ENCODE assay signal across 9 mouse cellular contexts in genomic region chr17:56988921-56989430, GRCm38 (mm10). TPM values are rescaled to one million over a fixed set of nuclear protein-coding genes. Genes with fewer than 3 reads are reported as not detected.
DNase-seq lines count a peak whose midpoint lies in the region; ATAC-seq and TF ChIP-seq lines count a peak whose summit lies in the region.
"Had no signal": no experiment of that assay in that cellular context is flagged by ENCODE, and none has a peak within 500 bp of the region (broad histone marks: within the 10 kb centered on the region; RNA-seq: fewer than 3 reads in every experiment).

No protein-coding gene starts in this region.

- DNase-seq in heart, adult 8-10 months (ENCODE audit: low spot score), result no peak
- peak; percentile 34 for DNase-seq in MEL (ENCODE audit: low read depth, low spot score)
- no peak for DNase-seq in liver, postnatal 0 days
- no peak for DNase-seq in c-Kit-positive CD71-positive TER-119-positive erythroid progenitor cells, embryonic 14.5 days (ENCODE audit: low spot score)
- DNase-seq in left cerebral cortex, postnatal 14 days (ENCODE audit: low spot score in 2 of 2), result no peak
- no peak for DNase-seq in thymus, postnatal 14 days

- H3K79me2 ChIP-seq in MEL (ENCODE audit: control insufficient read depth, insufficient read depth, low read length, poor library complexity), result peaks cover 17% of the 10 kb centered on the region

- no peaks in the 10 kb centered on the region for H3K9me3 ChIP-seq in heart, embryonic 12.5 days (replicated peaks)
- H3K9me3 ChIP-seq in MEL (replicated peaks; ENCODE audit: insufficient read depth, low read length), result no peaks in the 10 kb centered on the region
- no peaks in the 10 kb centered on the region for H3K9me3 ChIP-seq in liver, postnatal 0 days (ENCODE audit: low read length)

- no peak overlapping the region for H3K9ac ChIP-seq in heart, embryonic 12.5 days
- H3K9ac ChIP-seq in MEL (ENCODE audit: control insufficient read depth, low read depth, low read length, poor library complexity, severe bottlenecking), result no peak overlapping the region
- H3K9ac ChIP-seq in liver, postnatal 0 days (replicated peaks), result peak overlapping the region; percentile 64; the same call in 1 of the 2 replicates

- TF ChIP-seq CTCF in MEL (IDR thresholded peaks at IDR 0.05 in 2 of 3, conservative IDR thresholded peaks at IDR 0.05 in 1 of 3; ENCODE audit: control insufficient read depth in 1 of 3, insufficient read depth in 1 of 3, low read depth in 2 of 3, low read length in 3 of 3, poor library complexity in 1 of 3, severe bottlenecking in 1 of 3), result no peak; a peak in 1 of 6 replicates
- TF ChIP-seq CTCF in liver, postnatal 0 days (IDR thresholded peaks at IDR 0.05; ENCODE audit: low read depth), result peak; percentile 27; the same call in 1 of the 2 replicates

- intact Hi-C loops in left cerebral cortex, postnatal 14 days (cut with DNase I), result loop anchor here (5.0 kb wide), 1 partner anchor 182 kb away; no protein-coding TSS in a partner anchor

- no peaks in the 10 kb centered on the region for H3K27me3 ChIP-seq in heart, embryonic 12.5 days (replicated peaks)
- no peaks in the 10 kb centered on the region for H3K27me3 ChIP-seq in MEL (ENCODE audit: control insufficient read depth in 1 of 2, insufficient read depth in 2 of 2, low read length in 2 of 2)
- no peaks in the 10 kb centered on the region for H3K27me3 ChIP-seq in liver, postnatal 0 days (ENCODE audit: insufficient read depth, low read length)

- no peak overlapping the region for H3K27ac ChIP-seq in heart, embryonic 12.5 days (ENCODE audit: poor library complexity, severe bottlenecking)
- no peak overlapping the region for H3K27ac ChIP-seq in MEL (ENCODE audit: control insufficient read depth, low read depth, low read length)
- H3K27ac ChIP-seq in liver, postnatal 0 days (ENCODE audit: low read depth), result peak overlapping the region; percentile 69; the same call in 1 of the 2 replicates

- TF ChIP-seq RAD21 in MEL (IDR thresholded peaks at IDR 0.05; ENCODE audit: low read depth, low read length), result no peak

- 70% methylated on average over 7 of the region's 7 CpGs for whole genome bisulfite sequencing in heart, embryonic 12.5 days
- 64% methylated on average over 7 of the region's 7 CpGs for WGBS in liver, postnatal 0 days (ENCODE audit: insufficient replicate concordance)

- peaks cover 7% of the 10 kb centered on the region for H3K4me1 ChIP-seq in heart, embryonic 12.5 days (replicated peaks)
- peaks cover 0 to 11% of the 10 kb centered on the region in 2 experiments; a peak in 2 of 4 replicates for H3K4me1 ChIP-seq in MEL (ENCODE audit: control insufficient read depth in 1 of 2, insufficient read depth in 2 of 2, low read length in 2 of 2)
- H3K4me1 ChIP-seq in liver, postnatal 0 days (ENCODE audit: insufficient read depth), result peaks cover 11% of the 10 kb centered on the region; the same call in 1 of the 2 replicates

- no peak for TF ChIP-seq POLR2A in MEL (IDR thresholded peaks at IDR 0.05; ENCODE audit: control insufficient read depth in 1 of 2, insufficient read depth in 1 of 2, low read depth in 1 of 2, low read length in 2 of 2, poor library complexity in 1 of 2)

- ATAC-seq in heart, embryonic 12.5 days (ENCODE audit: insufficient number of reproducible peaks, low FRiP score), result no peak
- peak; percentile 3; the same call in 1 of the 2 replicates for ATAC-seq in granulocyte monocyte progenitor cell, adult 5-6 weeks (replicated peaks; ENCODE audit: poor library complexity, severe bottlenecking)
- ATAC-seq in liver, postnatal 0 days, result no peak

- H3K36me3 ChIP-seq in heart, embryonic 12.5 days, result peaks cover 26% of the 10 kb centered on the region
- peaks cover 0 to 8% of the 10 kb centered on the region in 2 experiments; a peak in 3 of 4 replicates for H3K36me3 ChIP-seq in MEL (ENCODE audit: control insufficient read depth in 1 of 2, insufficient read depth in 2 of 2, low read length in 2 of 2)
- H3K36me3 ChIP-seq in liver, postnatal 0 days (replicated peaks; ENCODE audit: insufficient read depth, low read length), result peaks cover 18% of the 10 kb centered on the region

- TF ChIP-seq EP300 in MEL (IDR thresholded peaks at IDR 0.05; ENCODE audit: low read depth in 1 of 2, low read length in 2 of 2), result no peak
- TF ChIP-seq EP300 in liver, postnatal 0 days (IDR thresholded peaks at IDR 0.05; ENCODE audit: low read depth), result no peak

- H3K4me3 ChIP-seq in heart, embryonic 12.5 days, result peak overlapping the region; percentile 89
- H3K4me3 ChIP-seq in MEL (ENCODE audit: control insufficient read depth in 1 of 2, insufficient read depth in 1 of 2, low read depth in 2 of 2, low read length in 2 of 2), result peak overlapping the region in 1 of 2 experiments; percentile 72; a peak in 2 of 4 replicates
- peak overlapping the region; percentile 71; the same call in 1 of the 2 replicates for H3K4me3 ChIP-seq in liver, postnatal 0 days (ENCODE audit: low read depth, low read length)

- peak overlapping the region; percentile 83 for H3K4me2 ChIP-seq in heart, embryonic 12.5 days
- H3K4me2 ChIP-seq in liver, postnatal 0 days (ENCODE audit: low read depth, low read length), result peak overlapping the region; percentile 78

TF ChIP-seq in MEL, 35 proteins besides CTCF, POLR2A, EP300 and RAD21 (continues in another document):
- TF ChIP-seq MXI1 (IDR thresholded peaks at IDR 0.05; ENCODE audit: low read depth, low read length), result no peak
- no peak for TF ChIP-seq E2F4 (IDR thresholded peaks at IDR 0.05; ENCODE audit: borderline replicate concordance, low read depth, low read length)
- TF ChIP-seq ZKSCAN1 (IDR thresholded peaks at IDR 0.05; ENCODE audit: low read depth, low read length), result no peak
- TF ChIP-seq KAT2A (conservative IDR thresholded peaks at IDR 0.05; ENCODE audit: low read depth, low read length), result no peak
- no peak for TF ChIP-seq SMC3 (IDR thresholded peaks at IDR 0.05; ENCODE audit: low read depth, low read length)
- no peak for TF ChIP-seq MYB (IDR thresholded peaks at IDR 0.05; ENCODE audit: low read depth, low read length)
- no peak for TF ChIP-seq POLR2AphosphoS5 (IDR thresholded peaks at IDR 0.05; ENCODE audit: borderline replicate concordance, low read depth, low read length)
- TF ChIP-seq GATA1 (IDR thresholded peaks at IDR 0.05; ENCODE audit: low read depth, low read length), result no peak
- TF ChIP-seq ZMIZ1 (IDR thresholded peaks at IDR 0.05; ENCODE audit: low read depth, low read length), result no peak

RNA-seq across cellular contexts. Expression of gene Clpp, which starts 1.1 kb away (rescaled TPM):
- 98.1 and 102 TPM in 2 replicates for polyA plus RNA-seq in heart, embryonic 12.5 days (2016; fragmentation: Nextera tagmentation; extraction: Ambion mirVana)
- 10 to 100 TPM; 77.9 to 82.7 (median 80.2) TPM for total RNA-seq in heart, adult 8-10 months (2022)
- 177 TPM in 2 replicates for total RNA-seq in MEL (2012; rRNA removed)
- polyA plus RNA-seq in MEL (2012; ENCODE audit: insufficient read depth in 1 of 2, insufficient read length in 2 of 2, low read depth in 1 of 2, low replicate concordance in 2 of 2, missing spikeins in 1 of 2), result 100 to 1,000 TPM in 1 of 2 experiments, not detected in 1; 178 TPM
- 48.8 and 80.1 TPM in 2 replicates for total RNA-seq in granulocyte monocyte progenitor cell, adult 5-6 weeks (2014; fragmentation: Nextera tagmentation)
- 88.7 and 94.7 TPM in 2 replicates for total RNA-seq in granulocyte monocyte progenitor cell, adult 5-6 weeks (2017)
- 68.2 and 71.3 TPM in 2 replicates for polyA plus RNA-seq in liver, postnatal 0 days (2015; fragmentation: Nextera tagmentation; extraction: Ambion mirVana)
- 10 to 100 TPM; 49.6 to 58.2 TPM for total RNA-seq in left cerebral cortex, postnatal 14 days (2021)

RNA-seq across cellular contexts. Expression of gene Acer1, which starts 7.0 kb away (rescaled TPM):
- polyA plus RNA-seq in heart, embryonic 12.5 days (2016; fragmentation: Nextera tagmentation; extraction: Ambion mirVana), result not detected in 2 replicates
- not detected for total RNA-seq in heart, adult 8-10 months (2022)
- total RNA-seq in MEL (2012; rRNA removed), result not detected in 2 replicates
- under 1 TPM in 1 of 2 experiments, not detected in 1; 0.03 TPM for polyA plus RNA-seq in MEL (2012; ENCODE audit: insufficient read depth in 1 of 2, insufficient read length in 2 of 2, low read depth in 1 of 2, low replicate concordance in 2 of 2, missing spikeins in 1 of 2)
- total RNA-seq in granulocyte monocyte progenitor cell, adult 5-6 weeks (2014; fragmentation: Nextera tagmentation), result not detected in 2 replicates
- total RNA-seq in granulocyte monocyte progenitor cell, adult 5-6 weeks (2017), result not detected in 2 replicates
- polyA plus RNA-seq in liver, postnatal 0 days (2015; fragmentation: Nextera tagmentation; extraction: Ambion mirVana), result not detected in 2 replicates
- total RNA-seq in left cerebral cortex, postnatal 14 days (2021), result not detected
- total RNA-seq: neutrophil, adult 5-6 weeks had no signal

RNA-seq across cellular contexts. Expression of gene Alkbh7, which starts 8.2 kb away (rescaled TPM):
- 48.5 and 52.8 TPM in 2 replicates for polyA plus RNA-seq in heart, embryonic 12.5 days (2016; fragmentation: Nextera tagmentation; extraction: Ambion mirVana)
- 10 to 100 TPM; 68.0 to 76.3 (median 74.3) TPM for total RNA-seq in heart, adult 8-10 months (2022)
- total RNA-seq in MEL (2012; rRNA removed), result 22.5 and 26.4 TPM in 2 replicates
- polyA plus RNA-seq in MEL (2012; ENCODE audit: insufficient read depth in 1 of 2, insufficient read length in 2 of 2, low read depth in 1 of 2, low replicate concordance in 2 of 2, missing spikeins in 1 of 2), result 10 to 100 TPM in 1 of 2 experiments, not detected in 1; 18.9 TPM
- total RNA-seq in granulocyte monocyte progenitor cell, adult 5-6 weeks (2014; fragmentation: Nextera tagmentation), result 11.3 and 24.4 TPM in 2 replicates
- 17.3 and 18.7 TPM in 2 replicates for total RNA-seq in granulocyte monocyte progenitor cell, adult 5-6 weeks (2017)
- 22.9 and 23.9 TPM in 2 replicates for polyA plus RNA-seq in liver, postnatal 0 days (2015; fragmentation: Nextera tagmentation; extraction: Ambion mirVana)
- total RNA-seq in left cerebral cortex, postnatal 14 days (2021), result 10 to 100 TPM; 19.9 to 26.0 TPM

RNA-seq across cellular contexts. Expression of gene Pspn, which starts 10.8 kb away (rescaled TPM):
- polyA plus RNA-seq in heart, embryonic 12.5 days (2016; fragmentation: Nextera tagmentation; extraction: Ambion mirVana), result 0.55 TPM in 1 of 2 replicates, not detected in the other
- not detected for total RNA-seq in heart, adult 8-10 months (2022)
- total RNA-seq in MEL (2012; rRNA removed), result not detected in 2 replicates
- polyA plus RNA-seq in MEL (2012; ENCODE audit: insufficient read depth in 1 of 2, insufficient read length in 2 of 2, low read depth in 1 of 2, low replicate concordance in 2 of 2, missing spikeins in 1 of 2), result 1 to 10 TPM in 1 of 2 experiments, not detected in 1; 1.0 TPM
- not detected in 2 replicates for total RNA-seq in granulocyte monocyte progenitor cell, adult 5-6 weeks (2014; fragmentation: Nextera tagmentation)
- not detected in 2 replicates for total RNA-seq in granulocyte monocyte progenitor cell, adult 5-6 weeks (2017)
- not detected in 2 replicates for polyA plus RNA-seq in liver, postnatal 0 days (2015; fragmentation: Nextera tagmentation; extraction: Ambion mirVana)
- not detected for total RNA-seq in left cerebral cortex, postnatal 14 days (2021)
- total RNA-seq: neutrophil, adult 5-6 weeks had no signal

RNA-seq across cellular contexts. Expression of gene Gtf2f1, which starts 22.1 kb away (rescaled TPM):
- 34.3 and 36.4 TPM in 2 replicates for polyA plus RNA-seq in heart, embryonic 12.5 days (2016; fragmentation: Nextera tagmentation; extraction: Ambion mirVana)
- 10 to 100 TPM; 17.7 to 25.1 (median 20.6) TPM for total RNA-seq in heart, adult 8-10 months (2022)
- 116 and 145 TPM in 2 replicates for total RNA-seq in MEL (2012; rRNA removed)
- polyA plus RNA-seq in MEL (2012; ENCODE audit: insufficient read depth in 1 of 2, insufficient read length in 2 of 2, low read depth in 1 of 2, low replicate concordance in 2 of 2, missing spikeins in 1 of 2), result 100 to 1,000 TPM in 1 of 2 experiments, not detected in 1; 171 TPM
- 47.6 and 63.8 TPM in 2 replicates for total RNA-seq in granulocyte monocyte progenitor cell, adult 5-6 weeks (2014; fragmentation: Nextera tagmentation)
- total RNA-seq in granulocyte monocyte progenitor cell, adult 5-6 weeks (2017), result 103 and 116 TPM in 2 replicates
- polyA plus RNA-seq in liver, postnatal 0 days (2015; fragmentation: Nextera tagmentation; extraction: Ambion mirVana), result 26.7 and 31.3 TPM in 2 replicates
- 10 to 100 TPM; 54.9 to 58.4 TPM for total RNA-seq in left cerebral cortex, postnatal 14 days (2021)
